Mouse (Mus musculus): ENCODE measurements around the gene Hdlbp. TPM values are rescaled to one million over a fixed set of nuclear protein-coding genes. Genes with fewer than 3 reads are reported as not detected.
"Not testable (repeated sequence)": the region's sequence is repeated elsewhere in the genome, so short reads cannot be mapped to it uniquely, and the experiment has no call there.

Hdlbp gene
- polyA plus RNA-seq, 1 experiment from 2014 or later = 70.8 TPM

GRCm38 (mm10) chr1:93477758-93478585 lies 643 bp downstream of the Hdlbp start:
- ATAC-seq (ENCODE audit: low FRiP score) = peak; percentile 95
- H3K36me3 ChIP-seq = no peaks in the 10 kb centered on the region
- peak overlapping the region; percentile 66 for H3K4me3 ChIP-seq (replicated peaks)
- H3K4me1 ChIP-seq = peaks cover 24% of the 10 kb centered on the region
- H3K9ac ChIP-seq (replicated peaks) = peak overlapping the region; percentile 84
- peak overlapping the region; percentile 99 for H3K27ac ChIP-seq (replicated peaks)
- no peaks in the 10 kb centered on the region for H3K27me3 ChIP-seq (replicated peaks)
- H3K9me3 ChIP-seq (replicated peaks) = no peaks in the 10 kb centered on the region
- H3K4me2 ChIP-seq = peak overlapping the region; percentile 55
- under 1% methylated on average over 41 of the region's 41 CpGs for WGBS

DNA sequence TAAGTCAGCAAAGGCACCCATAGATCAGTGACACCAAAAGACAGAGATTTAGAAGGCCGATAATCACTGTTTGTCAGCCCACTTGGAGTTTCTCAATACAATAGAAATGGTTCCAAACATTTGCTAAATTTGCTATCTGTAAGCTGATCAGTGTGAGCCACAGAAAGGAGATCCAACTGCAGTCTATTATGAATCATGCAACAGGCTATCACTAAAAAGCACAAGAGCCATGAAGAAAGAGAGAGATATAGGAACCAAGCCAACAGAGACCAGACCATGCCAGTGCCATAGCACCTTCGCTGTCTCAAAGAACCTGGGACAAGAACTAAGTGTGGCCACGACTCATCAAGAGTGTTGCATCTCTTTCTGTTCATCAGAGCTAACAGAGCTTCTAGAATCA lies 2.9 kb downstream of the Hdlbp start:
- Histone ChIP-seq H3K4me3 (replicated peaks) (no peak overlapping the region), H3K4me1 (peaks cover 20% of the 10 kb centered on the region), H3K9me3 (replicated peaks) (no peaks in the 10 kb centered on the region), H3K27me3 (replicated peaks) (no peaks in the 10 kb centered on the region), H3K9ac (replicated peaks) (no peak overlapping the region), H3K4me2 (no peak overlapping the region), H3K27ac (replicated peaks) (no peak overlapping the region), H3K36me3 (no peaks in the 10 kb centered on the region)
- ATAC-seq (ENCODE audit: low FRiP score) = no peak
- 98% methylated on average over 3 of the region's 3 CpGs for WGBS

DNA sequence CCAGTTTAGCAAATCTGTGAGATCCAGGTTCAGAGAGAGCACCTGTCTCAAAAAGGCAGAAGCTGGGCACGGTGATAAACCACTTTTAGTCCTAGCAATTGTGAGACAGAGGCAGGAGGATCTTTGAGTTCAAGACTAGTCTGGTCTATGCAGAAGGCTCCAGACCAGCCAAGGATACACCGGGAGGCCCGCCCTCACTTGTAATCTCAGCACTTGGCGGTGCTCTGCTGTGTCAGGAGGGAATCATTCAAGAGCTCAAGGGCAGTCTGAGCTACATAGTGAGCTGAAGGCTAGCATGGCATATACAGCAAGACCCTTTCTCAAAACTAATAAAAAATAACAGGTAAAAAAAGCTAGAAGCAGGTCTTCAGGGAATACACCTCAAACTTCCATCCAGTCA lies 10.0 kb downstream of the Hdlbp start:
- WGBS = 96% methylated on average over 4 of the region's 4 CpGs
- Histone ChIP-seq H3K27me3 (replicated peaks) (no peaks in the 10 kb centered on the region), H3K4me1 (0 out of 2 replicates have a peak, but pooled peaks cover 2% of the 10 kb centered on the region)

GRCm38 (mm10) chr1:93465746-93466145 lies 12.9 kb downstream of the Hdlbp start:
- H3K9ac ChIP-seq (replicated peaks) = no peak overlapping the region
- no peak overlapping the region for H3K27ac ChIP-seq (replicated peaks)
- H3K36me3 ChIP-seq = no peaks in the 10 kb centered on the region
- H3K27me3 ChIP-seq (replicated peaks) = no peaks in the 10 kb centered on the region
- H3K4me3 ChIP-seq (replicated peaks) = no peak overlapping the region
- no peak for ATAC-seq (ENCODE audit: low FRiP score)
- H3K9me3 ChIP-seq (replicated peaks) = no peaks in the 10 kb centered on the region
- H3K4me1 ChIP-seq = 0 out of 2 replicates have a peak, but pooled peaks cover 2% of the 10 kb centered on the region
- no peak overlapping the region for H3K4me2 ChIP-seq

More for the DNA sequence above, 10.0 kb downstream of the Hdlbp start:
- H3K27ac ChIP-seq (replicated peaks) = no peak overlapping the region
- no peaks in the 10 kb centered on the region for H3K9me3 ChIP-seq (replicated peaks)
- ATAC-seq (ENCODE audit: low FRiP score) = no peak
- no peak overlapping the region for H3K4me3 ChIP-seq (replicated peaks)
- no peak overlapping the region for H3K9ac ChIP-seq (replicated peaks)
- no peak overlapping the region for H3K4me2 ChIP-seq
- no peaks in the 10 kb centered on the region for H3K36me3 ChIP-seq

- 0 out of 2 replicates have a peak, but pooled peaks cover 2% of the 10 kb centered on the region for H3K4me1 ChIP-seq
- no peaks in the 10 kb centered on the region for H3K27me3 ChIP-seq (replicated peaks)
- H3K9ac ChIP-seq (replicated peaks) = no peak overlapping the region
- no peak overlapping the region for H3K4me2 ChIP-seq
- no peaks in the 10 kb centered on the region for H3K36me3 ChIP-seq
- no peak overlapping the region for H3K27ac ChIP-seq (replicated peaks)
- no peaks in the 10 kb centered on the region for H3K9me3 ChIP-seq (replicated peaks)
- ATAC-seq (ENCODE audit: low FRiP score) = no peak
- H3K4me3 ChIP-seq (replicated peaks) = no peak overlapping the region
These were observed 13.5 kb downstream of the Hdlbp start for GRCm38 (mm10) chr1:93465066-93465465.

- Histone ChIP-seq H3K4me1 (peaks cover 3% of the 10 kb centered on the region; the same call in 1 of the 2 replicates), H3K9ac (replicated peaks) (no peak overlapping the region), H3K27ac (replicated peaks) (no peak overlapping the region), H3K27me3 (replicated peaks) (no peaks in the 10 kb centered on the region), H3K4me2 (no peak overlapping the region), H3K9me3 (replicated peaks) (no peaks in the 10 kb centered on the region), H3K4me3 (replicated peaks) (no peak overlapping the region), H3K36me3 (no peaks in the 10 kb centered on the region)
- WGBS = 38% methylated on average over 3 of the region's 3 CpGs
- no peak for ATAC-seq (ENCODE audit: low FRiP score)
These were observed 19.5 kb downstream of the Hdlbp start for GRCm38 (mm10) chr1:93459101-93459500.

DNA sequence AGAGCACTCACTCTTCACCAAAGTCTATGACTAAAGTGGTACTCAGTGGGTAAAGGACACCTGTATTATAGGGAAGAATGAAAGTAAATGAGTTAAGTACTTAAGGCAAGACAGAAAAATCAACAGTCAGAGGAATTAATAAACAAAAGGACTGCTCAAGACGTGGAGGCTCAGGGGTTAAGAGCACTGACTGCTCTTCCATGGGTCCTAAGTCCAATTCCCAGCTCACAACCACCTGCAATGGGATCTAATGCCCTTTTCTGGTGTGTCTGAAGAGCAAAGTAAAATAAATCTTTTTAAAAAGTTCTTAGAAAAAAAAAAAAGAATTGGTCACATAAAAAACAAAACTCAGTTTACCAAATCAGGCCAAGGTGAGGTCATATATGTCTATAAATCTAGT lies 20.3 kb downstream of the Hdlbp start:
- WGBS = 69% methylated on average over 1 of the region's 1 CpGs
- no peak for ATAC-seq (ENCODE audit: low FRiP score)

GRCm38 (mm10) chr1:93453721-93454255 lies 24.8 kb downstream of the Hdlbp start:
- H3K4me2 ChIP-seq = no peak overlapping the region
- H3K9me3 ChIP-seq (replicated peaks) = no peaks in the 10 kb centered on the region
- no peaks in the 10 kb centered on the region for H3K36me3 ChIP-seq
- H3K27ac ChIP-seq (replicated peaks) = no peak overlapping the region
- no peak overlapping the region for H3K4me3 ChIP-seq (replicated peaks)
- H3K9ac ChIP-seq (replicated peaks) = no peak overlapping the region
- no peaks in the 10 kb centered on the region for H3K4me1 ChIP-seq
- H3K27me3 ChIP-seq (replicated peaks) = no peaks in the 10 kb centered on the region
- ATAC-seq (ENCODE audit: low FRiP score) = no peak

More for the DNA sequence above, 20.3 kb downstream of the Hdlbp start:
- no peak overlapping the region for H3K9ac ChIP-seq (replicated peaks)
- H3K4me3 ChIP-seq (replicated peaks) = no peak overlapping the region
- H3K27me3 ChIP-seq (replicated peaks) = no peaks in the 10 kb centered on the region
- H3K4me1 ChIP-seq = peaks cover 3% of the 10 kb centered on the region; the same call in 1 of the 2 replicates
- no peak overlapping the region for H3K4me2 ChIP-seq
- no peaks in the 10 kb centered on the region for H3K36me3 ChIP-seq
- no peaks in the 10 kb centered on the region for H3K9me3 ChIP-seq (replicated peaks)
- H3K27ac ChIP-seq (replicated peaks) = no peak overlapping the region

DNA sequence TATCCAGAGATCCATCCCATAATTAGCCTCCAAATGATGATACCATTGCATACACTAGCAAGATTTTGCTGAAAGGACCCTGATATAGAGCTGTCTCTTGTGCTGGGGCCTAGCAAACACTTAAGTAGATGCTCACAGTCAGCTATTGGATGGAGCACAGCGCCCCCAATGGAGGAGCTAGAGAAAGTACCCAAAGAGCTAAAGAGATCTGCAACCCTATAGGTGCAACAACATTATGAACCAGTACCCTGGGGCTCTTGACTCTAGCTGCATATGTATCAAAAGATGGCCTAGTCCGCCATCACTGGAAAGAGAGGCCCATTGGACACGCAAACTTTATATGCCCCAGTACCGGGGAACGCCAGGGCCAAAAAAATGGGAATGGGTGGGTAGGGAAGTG lies 28.5 kb downstream of the Hdlbp start:
- 86% methylated on average over 5 of the region's 5 CpGs for WGBS

DNA sequence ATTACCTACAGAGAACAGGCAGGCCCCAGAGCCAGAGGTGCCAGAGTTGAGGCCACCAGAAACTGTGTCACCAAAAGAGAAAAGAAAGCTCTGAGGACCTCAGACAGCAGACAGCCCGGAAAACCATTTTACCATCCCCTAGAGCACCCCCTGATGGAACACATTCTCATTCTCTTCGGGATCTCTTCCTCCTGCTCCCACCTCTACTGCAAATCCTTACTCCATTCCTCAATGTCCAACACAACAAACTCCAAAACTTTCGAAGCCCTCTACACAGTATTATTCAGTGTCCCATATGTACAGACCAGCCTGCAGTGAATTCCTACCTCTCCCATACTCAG lies 32.8 kb downstream of the Hdlbp start:
- Histone ChIP-seq H3K27me3 (replicated peaks) (no peaks in the 10 kb centered on the region), H3K9ac (replicated peaks) (peak overlapping the region; percentile 71), H3K4me1 (peaks cover 22% of the 10 kb centered on the region), H3K27ac (replicated peaks) (peak overlapping the region; percentile 84; the same call in 1 of the 2 replicates), H3K4me2 (peak overlapping the region; percentile 98), H3K4me3 (replicated peaks) (peak overlapping the region; percentile 73), H3K36me3 (0 out of 2 replicates have a peak, but pooled peaks cover under 1% of the 10 kb centered on the region), H3K9me3 (replicated peaks) (no peaks in the 10 kb centered on the region)
- ATAC-seq (ENCODE audit: low FRiP score) = no peak; the same call in 1 of the 2 replicates
- 19% methylated on average over 3 of the region's 3 CpGs for WGBS

More for the DNA sequence above, 28.5 kb downstream of the Hdlbp start:
- not testable (repeated sequence) for H3K4me2 ChIP-seq; H3K27ac ChIP-seq (replicated peaks); H3K27me3 ChIP-seq (replicated peaks); H3K4me3 ChIP-seq (replicated peaks); H3K9me3 ChIP-seq (replicated peaks); H3K36me3 ChIP-seq; ATAC-seq (ENCODE audit: low FRiP score); H3K9ac ChIP-seq (replicated peaks); H3K4me1 ChIP-seq

DNA sequence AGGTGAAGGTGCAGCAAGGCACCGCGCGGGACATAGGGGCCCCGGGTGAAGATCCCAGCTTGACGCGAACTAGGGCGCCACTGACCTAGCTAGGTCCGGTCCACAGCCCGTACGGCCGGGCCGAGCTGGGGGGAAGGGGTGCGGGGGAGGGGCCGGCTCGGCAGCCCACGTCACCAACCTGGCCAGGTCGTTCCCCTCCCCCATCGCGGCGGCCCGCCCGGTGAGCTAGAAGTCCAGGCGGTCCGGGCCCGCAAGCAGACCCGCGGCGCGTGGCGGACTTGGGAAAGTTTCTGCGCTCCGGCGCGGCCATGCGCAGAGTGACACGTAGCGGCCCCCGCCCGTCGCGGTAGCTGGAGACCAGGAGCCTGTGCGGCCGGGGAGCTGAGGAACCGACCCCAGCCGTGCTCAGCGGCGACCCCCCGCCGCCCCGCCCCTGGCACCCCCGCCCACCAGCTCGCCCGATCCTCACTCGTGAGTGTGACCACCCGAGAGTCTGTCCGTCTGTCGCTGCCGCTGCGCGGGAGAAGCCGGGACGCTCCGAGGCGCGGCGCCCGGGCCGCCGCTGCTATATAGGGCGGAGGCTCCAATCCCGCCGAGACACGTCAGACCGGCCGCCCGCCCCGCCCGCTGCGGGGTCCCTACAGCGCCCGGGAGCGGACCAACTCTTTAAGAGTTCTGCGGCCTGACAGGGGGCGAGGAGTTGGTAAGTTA lies 33.3 kb downstream of the Hdlbp start:
- Histone ChIP-seq H3K9me3 (replicated peaks) (no peaks in the 10 kb centered on the region), H3K36me3 (0 out of 2 replicates have a peak, but pooled peaks cover 6% of the 10 kb centered on the region), H3K4me3 (replicated peaks) (peak overlapping the region; percentile 73), H3K9ac (replicated peaks) (peak overlapping the region; percentile 71), H3K4me1 (peaks cover 22% of the 10 kb centered on the region), H3K27me3 (replicated peaks) (no peaks in the 10 kb centered on the region), H3K27ac (replicated peaks) (peak overlapping the region; percentile 84), H3K4me2 (peak overlapping the region; percentile 98)
- ATAC-seq (ENCODE audit: low FRiP score) = peak; percentile 90
- under 1% methylated on average over 73 of the region's 84 CpGs for WGBS

Data from neural tube, embryonic 15.5 days (tissue).